Mouse (Mus musculus) large intestine, adult 2 months (tissue): ENCODE measurements around the gene Clmp. TPM values are rescaled to one million over a fixed set of nuclear protein-coding genes. Genes with fewer than 3 reads are reported as not detected.
"Not testable (repeated sequence)": the region's sequence is repeated elsewhere in the genome, so short reads cannot be mapped to it uniquely, and the experiment has no call there.

ENCODE experiments used
- DNase-seq: peaks from one replicate; pipeline ENCODE4 v3.0.0-alpha.2; 2012; ENCODE audit warnings: low read depth, low spot score
- WGBS: fragments of 180-500 bp; shearing (Covaris S2); methylation state at CpG from one replicate; pipeline ENCODE4 v1.1.7; 2018; 5-methylcytosine and 5-hydroxymethylcytosine counted together
- polyA plus RNA-seq: library from polyadenylated mRNA; depleted of rRNA; stranded (reverse); fragments of >200 nt; gene quantifications from 2 replicates; pipeline ENCODE4 v1.2.3, GENCODE M21; 2012

Gene Clmp
- polyA plus RNA-seq, 1 experiment, result 10.6 TPM

DNA sequence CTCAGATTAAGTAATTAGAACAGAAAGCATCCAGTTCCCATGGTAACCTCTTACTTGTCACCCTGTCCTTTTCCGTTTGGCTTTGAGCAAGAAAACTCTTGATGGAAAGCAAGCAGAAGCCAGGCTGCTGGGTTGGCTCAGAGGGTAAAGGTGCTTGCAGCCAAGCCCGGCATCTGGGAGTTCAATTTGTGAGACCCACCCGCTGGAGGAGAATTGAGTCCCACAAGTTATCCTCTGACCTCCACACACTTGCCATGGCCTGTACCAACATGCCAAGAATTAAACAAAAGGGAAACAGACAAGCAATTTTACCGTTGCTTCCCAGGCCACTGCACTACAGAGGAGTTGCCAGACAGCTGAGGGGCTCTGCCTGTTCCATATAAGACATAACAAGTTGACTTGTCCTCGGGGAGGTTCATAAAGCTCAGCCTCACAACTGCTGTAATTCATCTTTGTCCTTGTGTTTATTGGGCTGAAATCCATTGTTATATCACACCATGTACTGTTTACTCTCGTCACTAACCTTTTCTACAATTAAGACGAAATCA lies 80.4 kb downstream of the Clmp start:
- WGBS, result 40% methylated on average over 7 of the region's 7 CpGs

DNA sequence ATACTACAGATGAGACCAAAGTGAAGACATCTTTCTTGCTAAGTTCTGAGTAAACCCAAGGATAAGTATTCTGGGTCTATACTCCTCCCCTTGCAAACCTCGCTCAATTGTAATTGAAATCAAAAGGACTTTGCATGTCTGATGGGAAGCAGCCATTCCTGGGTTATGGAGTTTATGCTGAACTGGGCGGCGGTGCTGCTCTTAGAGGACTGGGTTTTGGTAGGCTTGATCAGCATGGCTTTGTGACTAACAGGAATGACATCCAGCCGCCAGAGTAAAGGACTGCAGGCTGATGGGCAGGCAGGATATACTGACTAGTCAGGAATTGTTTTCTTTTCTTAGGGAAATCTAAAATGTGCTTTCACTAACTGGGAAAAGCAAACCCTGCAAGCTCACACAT lies 82.2 kb downstream of the Clmp start:
- WGBS, result 89% methylated on average over 4 of the region's 4 CpGs
- no peak for DNase-seq

More for the DNA sequence above, 80.4 kb downstream of the Clmp start:
- no peak for DNase-seq

DNA sequence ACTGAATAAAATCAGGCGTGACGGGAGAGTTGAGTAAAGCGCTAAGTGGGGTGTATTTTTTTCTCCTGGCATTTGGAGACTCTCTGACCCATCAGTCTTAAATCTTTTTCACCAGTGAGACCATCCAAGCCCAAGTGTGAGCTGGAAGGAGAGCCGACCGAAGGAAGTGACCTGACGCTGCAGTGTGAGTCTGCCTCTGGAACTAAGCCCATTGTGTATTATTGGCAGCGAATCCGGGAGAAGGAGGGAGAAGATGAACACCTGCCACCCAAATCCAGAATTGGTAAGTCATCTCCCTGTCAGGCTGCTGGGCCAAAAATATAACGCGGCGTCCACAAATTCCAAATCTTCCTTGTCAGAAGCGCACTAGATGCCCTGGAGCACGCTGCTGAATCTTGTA lies 86.5 kb downstream of the Clmp start:
- DNase-seq, result no peak
- WGBS, result 63% methylated on average over 13 of the region's 13 CpGs

DNA sequence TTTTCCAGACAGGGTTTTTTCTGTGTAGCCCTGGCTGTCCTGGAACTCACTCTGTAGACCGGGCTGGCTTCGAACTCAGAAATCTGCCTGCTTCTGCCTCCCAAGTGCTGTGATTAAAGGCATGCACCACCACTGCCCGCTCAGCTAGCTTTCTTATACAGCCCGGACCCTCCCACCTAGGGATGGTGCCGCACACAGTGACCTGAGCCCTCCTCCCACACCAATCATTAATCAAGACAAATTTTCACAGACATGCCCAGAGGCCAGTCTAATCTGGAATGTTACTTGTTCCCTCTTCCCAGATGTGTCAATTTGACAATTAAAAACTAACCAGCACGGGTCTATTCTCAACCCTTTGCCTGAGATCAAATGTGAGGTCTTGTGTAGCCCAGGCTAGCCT lies 87.4 kb downstream of the Clmp start:
- WGBS, result 86% methylated on average over 6 of the region's 6 CpGs

DNA sequence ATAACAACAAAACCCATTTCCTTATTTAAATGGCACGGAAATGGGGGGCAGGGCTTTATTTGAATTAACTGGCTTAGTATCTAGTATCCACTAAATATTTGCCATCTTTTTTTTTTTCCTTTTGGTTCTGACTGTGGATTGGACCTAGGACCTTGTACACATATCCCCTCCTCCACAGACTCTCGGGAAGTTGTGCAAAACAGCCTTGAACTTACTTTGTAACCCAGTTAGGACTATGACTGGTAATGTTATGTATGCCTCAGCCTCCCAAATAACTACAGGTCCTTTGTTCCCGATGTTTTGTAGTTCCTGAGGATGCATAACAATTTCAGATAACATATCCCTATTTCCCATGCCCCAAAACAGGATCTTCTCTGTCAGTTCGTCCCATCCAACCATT lies 88.1 kb downstream of the Clmp start:
- DNase-seq, result no peak
- WGBS, result 76% methylated on average over 4 of the region's 4 CpGs

More for the DNA sequence above, 87.4 kb downstream of the Clmp start:
- DNase-seq, result not testable (repeated sequence)

DNA sequence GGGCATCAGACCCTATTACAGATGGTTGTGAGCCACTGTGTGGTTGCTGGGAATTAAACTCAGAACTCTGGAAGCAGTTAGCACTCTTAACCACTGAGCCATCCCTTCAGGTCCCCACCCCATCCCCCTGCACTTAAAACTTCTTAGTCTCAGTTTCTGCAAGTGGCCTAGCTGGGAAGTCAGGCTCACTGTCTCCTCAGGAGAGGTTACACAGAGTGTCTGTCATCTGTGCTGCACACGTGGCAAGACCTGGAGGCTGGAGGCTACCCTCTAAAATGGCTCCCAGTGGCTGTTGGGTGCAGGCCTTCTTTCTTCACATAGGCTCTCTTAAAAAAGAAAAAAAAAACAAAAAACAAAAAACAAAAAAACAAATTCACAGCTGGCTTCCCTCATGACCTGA lies 90.3 kb downstream of the Clmp start:
- 21% methylated on average over 1 of the region's 1 CpGs for WGBS
- DNase-seq, result no peak

DNA sequence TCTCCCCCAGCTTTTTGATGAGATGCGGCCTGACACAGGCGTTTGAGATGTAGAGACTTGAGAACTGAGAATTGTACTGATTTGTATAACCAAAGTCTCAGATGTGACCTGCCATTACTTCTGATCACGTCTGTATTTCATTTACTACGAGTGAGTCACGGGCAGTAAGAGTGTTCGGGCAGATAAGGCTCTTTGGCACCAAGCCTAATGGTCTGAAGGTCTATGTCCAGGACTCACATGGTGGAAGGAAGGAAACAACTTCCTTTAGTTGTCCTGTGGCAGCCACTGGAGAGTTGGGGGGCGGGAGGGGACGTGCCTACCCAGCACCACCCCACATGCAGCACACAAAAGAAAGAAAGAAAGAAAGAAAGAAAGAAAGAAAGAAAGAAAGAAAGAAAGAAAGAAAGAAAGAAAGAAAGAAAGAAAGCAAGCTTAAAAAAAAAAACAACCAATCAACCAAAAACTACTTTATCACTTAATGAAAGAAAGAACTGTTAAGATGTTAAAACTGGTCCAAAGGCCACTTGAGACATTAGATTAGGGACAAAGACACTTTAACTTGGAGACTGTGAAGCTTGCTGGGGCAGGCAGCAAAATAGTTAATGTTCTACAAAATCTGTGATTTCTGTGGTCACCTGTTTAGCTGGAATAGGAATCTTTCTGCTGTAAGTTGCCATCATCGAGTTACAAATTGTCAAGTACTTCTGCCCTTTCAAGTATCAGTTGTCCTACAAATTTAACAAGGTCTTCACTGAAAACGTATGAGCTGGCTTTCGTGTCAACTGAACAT lies 90.9 kb downstream of the Clmp start:
- WGBS, result 30% methylated on average over 11 of the region's 11 CpGs
- DNase-seq, result no peak

DNA sequence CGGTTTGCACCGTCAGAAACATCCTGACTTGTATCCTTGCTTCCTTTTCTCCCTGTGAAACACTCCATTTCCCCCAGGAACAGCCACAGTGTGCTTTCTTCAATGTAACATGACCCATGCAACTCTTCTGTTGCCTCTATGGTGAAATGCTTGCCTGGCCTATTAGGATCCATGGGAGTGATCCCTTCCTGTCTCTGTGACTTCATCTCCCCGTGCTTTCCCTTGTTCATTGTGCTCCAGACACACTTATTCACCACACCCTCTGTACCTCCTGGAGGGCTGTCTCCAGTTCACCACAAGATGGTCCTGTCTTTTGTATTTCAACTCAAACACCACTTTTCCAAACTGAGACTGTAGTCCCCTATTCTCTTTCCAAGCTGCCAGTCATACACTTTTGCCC lies 94.3 kb downstream of the Clmp start:
- DNase-seq, result no peak
- WGBS, result 70% methylated on average over 3 of the region's 3 CpGs

DNA sequence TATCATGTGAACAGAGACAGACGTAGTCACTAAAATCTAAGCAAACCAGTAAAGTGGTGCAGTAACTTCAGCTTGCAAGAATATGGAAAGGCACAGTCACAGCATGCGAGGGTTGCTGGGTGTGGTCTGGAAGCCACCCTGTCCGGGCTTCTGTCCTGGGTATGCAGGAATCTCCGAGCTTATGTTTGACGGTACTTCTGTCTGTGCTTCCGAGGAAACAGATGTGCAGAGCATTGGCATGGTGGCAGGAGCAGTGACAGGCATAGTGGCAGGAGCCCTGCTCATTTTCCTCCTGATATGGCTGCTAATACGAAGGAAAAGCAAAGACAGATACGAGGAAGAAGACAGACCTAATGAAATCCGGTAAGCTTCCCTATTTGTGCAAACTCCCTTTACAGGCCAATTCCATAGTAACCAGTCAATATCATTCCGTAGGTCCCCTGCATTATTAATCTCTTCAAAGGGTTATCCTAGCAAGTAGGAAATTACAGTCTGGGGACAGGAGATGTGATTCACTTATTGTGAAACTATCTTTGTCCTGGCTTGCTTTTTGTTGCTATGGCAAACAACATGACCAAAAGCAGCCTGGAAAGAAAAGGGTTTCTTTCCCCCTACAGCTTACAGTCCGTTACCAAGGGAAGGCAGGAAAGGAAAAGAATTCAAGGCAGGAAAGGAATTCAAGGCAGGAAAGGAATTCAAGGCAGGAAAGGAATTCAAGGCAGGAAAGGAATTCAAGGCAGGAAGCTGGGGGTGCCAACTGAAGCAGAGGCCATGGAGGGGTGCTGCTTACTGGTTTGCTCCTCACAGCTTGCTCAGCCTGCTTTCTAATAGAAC lies 95.3 kb downstream of the Clmp start:
- no peak for DNase-seq
- WGBS, result 36% methylated on average over 11 of the region's 11 CpGs

DNA sequence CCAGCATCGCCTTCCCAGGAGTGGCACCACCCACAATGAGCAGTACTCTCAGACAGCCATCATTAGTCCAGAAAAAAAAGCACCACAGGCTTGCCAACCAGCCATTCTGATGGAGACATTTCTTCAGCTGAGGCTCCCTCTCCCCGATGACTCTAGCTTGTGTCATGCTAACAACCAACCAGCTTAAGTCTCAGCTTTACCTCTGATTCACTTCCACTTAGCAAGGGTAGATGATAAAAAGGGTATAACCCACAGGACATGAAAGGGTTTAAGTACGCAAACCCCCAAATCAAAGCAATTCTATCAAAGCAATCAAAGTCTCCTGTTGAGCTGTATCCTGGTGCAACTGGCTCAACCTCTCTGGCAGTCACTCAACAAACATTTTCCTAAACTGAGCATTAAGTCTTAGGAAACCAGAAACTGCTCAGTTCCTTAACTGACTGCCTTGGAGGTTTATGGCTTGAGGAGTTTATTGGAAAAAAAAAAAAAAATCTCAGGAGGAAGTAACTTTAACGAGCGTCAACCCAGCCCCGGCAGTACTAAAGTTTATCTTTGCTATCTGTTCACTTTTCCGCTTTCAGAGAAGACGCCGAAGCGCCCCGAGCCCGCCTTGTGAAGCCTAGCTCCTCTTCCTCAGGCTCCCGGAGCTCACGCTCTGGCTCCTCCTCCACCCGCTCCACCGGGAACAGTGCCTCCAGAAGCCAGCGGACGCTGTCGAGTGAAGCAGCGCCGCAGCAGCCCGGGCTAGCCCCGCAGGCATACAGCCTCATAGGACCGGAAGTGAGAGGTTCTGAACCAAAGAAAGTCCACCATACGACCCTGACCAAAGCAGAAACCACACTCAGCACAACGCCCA lies 96.2 kb downstream of the Clmp start:
- WGBS, result 9% methylated on average over 26 of the region's 26 CpGs
- no peak for DNase-seq

DNA sequence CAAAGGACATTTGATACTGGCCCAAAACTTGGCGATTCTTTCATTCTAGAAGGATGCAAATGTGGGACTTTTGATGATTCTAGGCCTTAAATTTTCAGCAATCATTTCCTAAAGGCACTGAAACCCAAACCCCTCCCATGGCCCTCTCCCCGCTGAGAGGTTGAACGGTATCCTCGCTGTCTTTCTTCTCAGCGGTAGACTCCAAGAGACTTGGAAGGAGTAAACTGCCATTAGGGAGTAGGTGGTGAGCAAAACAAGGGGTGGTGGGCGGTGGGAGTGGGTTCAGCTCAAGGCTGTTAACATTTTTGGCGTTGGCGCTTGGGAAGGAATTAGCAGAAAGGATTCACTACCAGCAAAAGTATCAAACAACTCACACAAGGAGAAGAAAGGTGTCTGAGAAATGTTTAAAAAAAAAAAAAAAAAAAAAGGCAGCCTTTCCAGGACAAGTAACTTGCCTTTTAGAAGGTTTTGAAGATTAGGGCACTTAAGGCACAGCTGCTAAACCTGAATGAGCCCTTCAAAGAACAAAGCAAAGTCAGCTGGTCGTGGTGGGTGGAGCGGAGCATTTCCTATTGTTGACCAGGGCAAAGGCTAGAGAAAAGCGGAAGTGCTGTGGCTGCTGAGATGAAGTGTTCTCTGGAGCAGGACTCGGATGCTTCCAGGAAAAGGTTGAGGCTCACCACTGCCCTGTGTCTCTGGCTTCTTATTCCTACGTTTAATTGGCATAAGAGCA lies 98.0 kb downstream of the Clmp start:
- WGBS, result 33% methylated on average over 13 of the region's 13 CpGs
- DNase-seq, result peak; percentile 90

DNA sequence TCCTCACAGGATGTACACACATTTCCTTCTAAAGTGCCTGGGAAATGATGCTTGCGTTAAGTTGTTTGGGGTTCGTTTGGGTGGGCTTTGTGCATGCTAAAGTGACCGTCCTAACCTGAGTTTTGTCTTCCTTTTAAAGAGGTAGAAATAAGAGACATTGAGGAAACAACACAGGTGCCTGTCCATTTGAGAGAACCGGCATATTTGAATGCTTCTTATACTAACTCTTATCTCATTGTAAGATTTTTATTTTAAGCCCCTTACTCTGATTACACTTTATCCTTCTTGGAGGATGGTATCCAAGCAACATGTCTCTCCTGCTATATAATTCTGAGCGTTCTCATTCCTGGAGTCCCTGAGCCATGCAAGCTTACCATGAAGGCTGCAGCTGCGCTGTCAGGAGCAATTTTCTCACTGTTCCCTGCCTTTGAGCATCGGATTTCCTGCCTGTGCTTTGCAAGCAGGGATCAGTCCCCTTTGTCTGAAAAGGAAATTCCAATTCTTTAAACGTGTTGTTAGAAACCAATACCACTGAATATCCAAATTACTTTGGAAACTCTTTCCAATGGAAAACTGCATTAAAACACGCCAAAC lies 98.7 kb downstream of the Clmp start:
- 42% methylated on average over 9 of the region's 9 CpGs for WGBS

DNA sequence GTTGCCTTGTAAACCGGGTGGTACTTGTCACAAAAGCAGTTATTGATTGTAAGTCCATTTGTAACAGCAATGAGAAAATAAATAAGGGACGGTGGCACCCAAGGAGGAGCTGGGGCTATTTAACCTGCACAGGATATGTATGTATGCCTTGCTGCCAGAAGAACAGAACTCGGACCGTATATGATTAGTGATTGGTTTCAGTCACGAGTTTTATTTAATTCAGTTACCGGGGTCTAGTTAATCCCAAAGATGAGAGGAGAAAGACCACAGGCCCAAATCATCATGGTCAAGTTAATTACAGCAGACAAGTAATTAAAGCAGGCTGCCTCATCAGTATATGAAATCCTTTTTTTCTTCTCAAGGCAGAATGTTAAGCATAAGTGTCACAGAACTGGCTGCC lies 99.7 kb downstream of the Clmp start:
- DNase-seq, result no peak
- WGBS, result 87% methylated on average over 6 of the region's 6 CpGs

More for the DNA sequence above, 98.7 kb downstream of the Clmp start:
- no peak for DNase-seq

DNA sequence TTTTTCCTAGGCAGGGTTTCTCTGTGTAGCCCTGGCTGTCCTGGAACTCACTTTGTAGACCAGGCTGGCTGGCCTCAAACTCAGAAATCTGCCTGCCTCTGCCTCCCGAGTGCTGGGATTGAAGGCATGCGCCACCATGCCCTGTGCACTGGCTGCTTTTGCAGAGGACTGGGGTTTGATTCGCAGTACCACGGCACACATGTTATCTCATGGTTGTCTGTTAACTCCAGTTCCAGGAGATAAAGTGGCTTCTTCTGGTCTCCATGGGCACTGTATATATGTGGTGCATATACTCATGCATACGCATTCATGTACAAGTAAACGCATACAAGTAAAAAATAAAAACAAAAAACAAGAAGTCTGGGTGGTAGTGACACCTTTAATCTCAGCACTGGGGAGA lies 101.1 kb downstream of the Clmp start:
- DNase-seq, result not testable (repeated sequence)
- WGBS, result 92% methylated on average over 6 of the region's 6 CpGs

DNA sequence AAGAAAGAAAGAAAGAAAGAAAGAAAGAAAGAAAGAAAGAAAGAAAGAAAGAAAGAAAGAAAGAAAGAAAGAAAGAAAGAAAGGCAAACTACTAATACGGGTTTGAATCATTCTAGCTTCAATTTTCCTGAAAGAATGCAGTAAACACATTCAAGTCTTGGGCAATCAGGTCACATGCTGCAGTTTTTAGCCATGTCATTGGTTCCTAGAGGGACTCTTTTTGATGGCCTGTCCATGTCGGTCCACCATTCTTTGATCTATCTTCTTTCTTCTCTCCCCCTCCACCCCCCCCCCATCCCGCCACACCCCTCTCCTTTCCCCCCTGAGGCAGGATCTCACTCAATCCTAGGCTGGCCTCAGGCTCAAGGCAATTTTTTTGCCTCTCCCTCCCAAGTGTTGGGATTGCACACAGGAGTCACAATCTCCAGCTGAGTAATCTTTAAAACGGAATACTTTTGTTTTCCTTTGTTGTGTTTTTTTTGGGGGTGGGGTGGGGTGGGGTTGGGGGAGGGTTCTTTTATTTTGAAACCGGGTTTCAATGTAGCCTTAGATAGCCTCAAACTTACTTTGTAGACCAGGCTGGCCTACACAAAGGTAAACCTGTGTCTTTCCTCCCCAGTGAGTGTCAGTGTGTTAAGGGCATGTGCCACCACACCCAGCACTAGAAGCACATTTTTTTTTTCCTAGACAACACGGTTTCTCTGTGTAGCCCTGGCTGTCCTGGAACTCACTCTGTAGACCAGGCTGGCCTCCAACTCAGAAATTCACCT lies 106.3 kb downstream of the Clmp start:
- no peak for DNase-seq
- 61% methylated on average over 6 of the region's 6 CpGs for WGBS

DNA sequence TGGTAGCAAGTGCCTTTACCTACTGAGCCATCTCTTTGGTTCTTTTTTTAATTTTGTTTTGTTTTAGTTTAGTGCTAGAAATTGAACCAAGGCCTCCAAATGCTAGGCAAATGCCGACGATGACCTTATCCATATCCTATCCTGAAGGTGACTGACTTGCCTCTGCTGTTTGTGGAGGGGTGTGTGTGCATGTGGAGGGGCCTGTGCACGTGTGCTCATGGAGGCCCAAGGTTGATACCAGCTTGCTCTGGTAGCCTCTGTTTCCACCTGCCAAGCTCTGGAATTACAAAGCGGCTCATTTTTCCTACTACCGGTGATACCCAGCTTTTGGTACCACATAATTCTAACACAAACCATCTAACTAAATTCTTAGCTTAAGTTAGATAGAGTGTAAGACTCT lies 107.8 kb downstream of the Clmp start:
- WGBS, result 93% methylated on average over 5 of the region's 5 CpGs
- DNase-seq, result no peak

DNA sequence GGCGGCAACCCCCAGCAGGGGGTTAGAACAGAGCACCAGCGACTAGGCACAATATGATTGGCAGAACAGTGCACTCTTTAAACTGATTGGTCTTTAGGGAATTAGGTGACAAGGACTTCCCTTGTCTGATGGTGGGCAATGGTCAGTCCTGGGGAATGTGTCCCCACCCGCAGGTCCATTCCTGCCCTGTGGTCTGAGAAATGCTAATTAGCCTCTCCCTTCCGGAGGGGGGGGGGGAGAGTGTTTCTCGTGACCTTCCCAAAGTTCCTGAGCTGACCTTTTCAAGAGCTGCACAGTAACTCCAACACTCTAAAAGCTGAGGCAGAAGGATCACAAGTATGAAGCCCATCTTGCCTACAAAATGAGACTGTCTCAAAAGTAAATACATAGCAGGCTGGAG lies 108.5 kb downstream of the Clmp start:
- DNase-seq, result no peak
- 77% methylated on average over 5 of the region's 5 CpGs for WGBS

DNA sequence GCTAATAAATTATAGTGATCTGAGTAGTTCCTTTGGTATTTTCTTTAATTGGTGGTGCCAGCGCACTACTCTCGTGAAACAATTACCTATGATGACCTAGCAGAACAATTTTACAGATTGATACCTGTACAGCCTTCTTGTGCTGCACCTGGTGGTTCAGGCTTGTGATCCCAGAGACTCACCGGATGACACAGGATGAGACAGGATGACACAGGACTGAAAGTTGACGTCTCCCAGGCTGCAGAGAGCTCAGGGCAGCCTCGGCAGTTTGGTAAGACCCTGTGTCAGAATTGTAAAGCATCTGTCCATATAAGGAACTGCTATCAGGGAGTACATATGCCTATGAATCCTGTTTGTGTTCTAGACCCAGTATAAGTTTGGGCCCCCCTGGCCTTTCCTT lies 109.2 kb downstream of the Clmp start:
- 80% methylated on average over 5 of the region's 5 CpGs for WGBS

More for the DNA sequence above, 109.2 kb downstream of the Clmp start:
- DNase-seq, result no peak
